Mouse (Mus musculus) liver, embryonic 13.5 days (tissue): ENCODE results near the gene Baiap2. TPM values are rescaled to one million over a fixed set of nuclear protein-coding genes. Genes with fewer than 3 reads are reported as not detected.

Experiments
- ATAC-seq: fragments of 200-750 bp; cut with Nextera tagmentation; 2 replicates; pipeline ENCODE4 v1.8.0; 2017; ENCODE audit warnings: low read depth, mild to moderate bottlenecking, moderate number of reproducible peaks, moderate library complexity
- DNase-seq: peaks from one replicate; pipeline ENCODE4 v3.0.0; 2022
- H3K27ac ChIP-seq: fragments of 300-500 bp; sonication (generic); 2 replicates; pipeline ENCODE4 v1.5.1; 2015; ENCODE audit warnings: moderate library complexity, mild to moderate bottlenecking, inconsistent platforms
- H3K27me3 ChIP-seq: fragments of 300-500 bp; sonication (generic); 2 replicates; pipeline ENCODE4 v1.6.1; 2015; ENCODE audit warnings: mild to moderate bottlenecking, inconsistent platforms
- H3K36me3 ChIP-seq: fragments of 300-500 bp; sonication (generic); 2 replicates; pipeline ENCODE4 v1.6.1; 2015; ENCODE audit warnings: mild to moderate bottlenecking, inconsistent platforms
- H3K4me1 ChIP-seq: fragments of 300-500 bp; sonication (generic); replicated peaks from 2 replicates; pipeline ENCODE4 v1.6.1; 2015; ENCODE audit warnings: inconsistent platforms
- H3K4me2 ChIP-seq: fragments of 300-500 bp; sonication (generic); 2 replicates; pipeline ENCODE4 v1.6.1; 2015; ENCODE audit warnings: inconsistent platforms, mild to moderate bottlenecking, moderate library complexity
- H3K4me3 ChIP-seq: fragments of 300-500 bp; sonication (generic); replicated peaks from 2 replicates; pipeline ENCODE4 v1.5.1; 2015; ENCODE audit warnings: mild to moderate bottlenecking, inconsistent platforms
- H3K9ac ChIP-seq: fragments of 300-500 bp; sonication (generic); 2 replicates; pipeline ENCODE4 v1.6.1; 2015; ENCODE audit warnings: mild to moderate bottlenecking, inconsistent platforms
- H3K9me3 ChIP-seq: fragments of 300-500 bp; sonication (generic); replicated peaks from 2 replicates; pipeline ENCODE4 v1.6.1; 2016; ENCODE audit warnings: inconsistent platforms
- WGBS: fragments of 180-500 bp; shearing (Covaris S2); methylation state at CpG from one replicate; pipeline ENCODE4 v1.1.7; 2015; ENCODE audit not compliant: insufficient replicate concordance; 5-methylcytosine and 5-hydroxymethylcytosine counted together
- polyA plus RNA-seq: library from polyadenylated mRNA; unstranded; fragments of >200 nt; fragmentation: Nextera tagmentation; extraction: Ambion mirVana; gene quantifications from 2 replicates; pipeline ENCODE4 v1.2.1, GENCODE M21; 2015

Baiap2 gene
- polyA plus RNA-seq, 1 experiment from 2014 or later, result 5.1 TPM

GRCm38 (mm10) chr11:119920668-119921067 lies 21.9 kb upstream of the Baiap2 start:
- WGBS, result 79% methylated on average over 5 of the region's 5 CpGs
- Histone ChIP-seq H3K4me1 (peaks cover 21% of the 10 kb centered on the region), H3K9ac (no peak overlapping the region), H3K36me3 (peaks cover 39% of the 10 kb centered on the region), H3K27me3 (no peaks in the 10 kb centered on the region), H3K9me3 (no peaks in the 10 kb centered on the region), H3K27ac (no peak overlapping the region), H3K4me3 (no peak overlapping the region), H3K4me2 (no peak overlapping the region)
- ATAC-seq, result no peak
- no peak for DNase-seq

- Histone ChIP-seq H3K9me3 (no peaks in the 10 kb centered on the region), H3K4me2 (no peak overlapping the region), H3K36me3 (no peaks in the 10 kb centered on the region), H3K4me1 (peaks cover 16% of the 10 kb centered on the region), H3K4me3 (no peak overlapping the region), H3K9ac (no peak overlapping the region), H3K27me3 (no peaks in the 10 kb centered on the region), H3K27ac (no peak overlapping the region)
- WGBS, result 26% methylated on average over 5 of the region's 5 CpGs
- no peak for ATAC-seq
- DNase-seq, result peak; percentile 30
These were observed 17.4 kb upstream of the Baiap2 start for GRCm38 (mm10) chr11:119925176-119925575.

- DNase-seq (no peak), ATAC-seq (no peak)
- 57% methylated on average over 5 of the region's 5 CpGs for WGBS
- H3K27ac ChIP-seq, result no peak overlapping the region
- H3K9ac ChIP-seq, result no peak overlapping the region
- peaks cover 14% of the 10 kb centered on the region for H3K4me1 ChIP-seq
- no peaks in the 10 kb centered on the region for H3K36me3 ChIP-seq
- no peaks in the 10 kb centered on the region for H3K27me3 ChIP-seq
- no peak overlapping the region for H3K4me2 ChIP-seq
- no peaks in the 10 kb centered on the region for H3K9me3 ChIP-seq
- no peak overlapping the region for H3K4me3 ChIP-seq
These were observed 15.8 kb upstream of the Baiap2 start for GRCm38 (mm10) chr11:119926762-119927161.

GRCm38 (mm10) chr11:119928023-119928681 lies 14.4 kb upstream of the Baiap2 start:
- no peak overlapping the region; the same call in 1 of the 2 replicates for H3K9ac ChIP-seq
- DNase-seq, result peak; percentile 34
- WGBS, result 9% methylated on average over 16 of the region's 16 CpGs
- H3K4me3 ChIP-seq, result peak overlapping the region; percentile 35
- peaks cover 10% of the 10 kb centered on the region; the same call in 1 of the 2 replicates for H3K4me1 ChIP-seq
- H3K36me3 ChIP-seq, result no peaks in the 10 kb centered on the region
- H3K9me3 ChIP-seq, result no peaks in the 10 kb centered on the region
- H3K27ac ChIP-seq, result no peak overlapping the region
- 0 out of 2 replicates have a peak, but pooled peaks have one; percentile 55 for ATAC-seq
- H3K27me3 ChIP-seq, result no peaks in the 10 kb centered on the region
- peak overlapping the region; percentile 54 for H3K4me2 ChIP-seq

GRCm38 (mm10) chr11:119929603-119930265 lies 12.8 kb upstream of the Baiap2 start:
- Histone ChIP-seq H3K27ac (no peak overlapping the region), H3K4me2 (no peak overlapping the region), H3K36me3 (no peaks in the 10 kb centered on the region), H3K9ac (no peak overlapping the region), H3K27me3 (no peaks in the 10 kb centered on the region), H3K9me3 (no peaks in the 10 kb centered on the region), H3K4me1 (peaks cover 7% of the 10 kb centered on the region; the same call in 1 of the 2 replicates), H3K4me3 (no peak overlapping the region)
- ATAC-seq (no peak), DNase-seq (no peak)
- 55% methylated on average over 6 of the region's 6 CpGs for WGBS

GRCm38 (mm10) chr11:119931809-119932208 lies 10.8 kb upstream of the Baiap2 start:
- H3K27ac ChIP-seq, result no peak overlapping the region
- WGBS, result 54% methylated on average over 10 of the region's 10 CpGs
- DNase-seq, result no peak
- ATAC-seq, result no peak
- no peaks in the 10 kb centered on the region for H3K9me3 ChIP-seq
- H3K4me2 ChIP-seq, result no peak overlapping the region
- no peaks in the 10 kb centered on the region for H3K36me3 ChIP-seq
- H3K9ac ChIP-seq, result no peak overlapping the region
- peaks cover 23% of the 10 kb centered on the region for H3K4me1 ChIP-seq
- H3K27me3 ChIP-seq, result no peaks in the 10 kb centered on the region
- no peak overlapping the region for H3K4me3 ChIP-seq

- Histone ChIP-seq H3K9ac (no peak overlapping the region), H3K4me3 (no peak overlapping the region), H3K4me1 (peaks cover 36% of the 10 kb centered on the region), H3K36me3 (no peaks in the 10 kb centered on the region), H3K27ac (no peak overlapping the region), H3K9me3 (no peaks in the 10 kb centered on the region), H3K27me3 (peaks cover 10% of the 10 kb centered on the region; the same call in 1 of the 2 replicates), H3K4me2 (no peak overlapping the region)
- WGBS, result 43% methylated on average over 4 of the region's 4 CpGs
- DNase-seq (no peak), ATAC-seq (no peak)
These were observed 9.4 kb upstream of the Baiap2 start for GRCm38 (mm10) chr11:119933142-119933541.

GRCm38 (mm10) chr11:119933819-119934583 lies 8.6 kb upstream of the Baiap2 start:
- peaks cover 18% of the 10 kb centered on the region for H3K27me3 ChIP-seq
- H3K9ac ChIP-seq, result no peak overlapping the region
- ATAC-seq (no peak; the same call in 1 of the 2 replicates), DNase-seq (no peak)
- no peak overlapping the region for H3K27ac ChIP-seq
- H3K9me3 ChIP-seq, result no peaks in the 10 kb centered on the region
- H3K4me2 ChIP-seq, result no peak overlapping the region
- no peak overlapping the region for H3K4me3 ChIP-seq
- 61% methylated on average over 8 of the region's 8 CpGs for WGBS
- H3K36me3 ChIP-seq, result no peaks in the 10 kb centered on the region
- H3K4me1 ChIP-seq, result peaks cover 40% of the 10 kb centered on the region

- peaks cover 26% of the 10 kb centered on the region for H3K27me3 ChIP-seq
- H3K36me3 ChIP-seq, result no peaks in the 10 kb centered on the region
- no peaks in the 10 kb centered on the region for H3K9me3 ChIP-seq
- ATAC-seq (no peak), DNase-seq (no peak)
- no peak overlapping the region for H3K4me2 ChIP-seq
- H3K4me1 ChIP-seq, result peaks cover 45% of the 10 kb centered on the region
- H3K9ac ChIP-seq, result no peak overlapping the region
- H3K4me3 ChIP-seq, result no peak overlapping the region
- 49% methylated on average over 8 of the region's 8 CpGs for WGBS
- no peak overlapping the region for H3K27ac ChIP-seq
These were observed 7.8 kb upstream of the Baiap2 start for GRCm38 (mm10) chr11:119934773-119935172.

- 42% methylated on average over 6 of the region's 6 CpGs for WGBS
- Histone ChIP-seq H3K27ac (no peak overlapping the region), H3K4me3 (no peak overlapping the region), H3K27me3 (peaks cover 32% of the 10 kb centered on the region), H3K36me3 (no peaks in the 10 kb centered on the region), H3K4me2 (no peak overlapping the region), H3K9ac (no peak overlapping the region), H3K4me1 (peaks cover 52% of the 10 kb centered on the region), H3K9me3 (no peaks in the 10 kb centered on the region)
- ATAC-seq, result no peak
- DNase-seq, result no peak
These were observed 7.1 kb upstream of the Baiap2 start for GRCm38 (mm10) chr11:119935457-119935856.

GRCm38 (mm10) chr11:119936456-119936855 lies 6.1 kb upstream of the Baiap2 start:
- Histone ChIP-seq H3K9me3 (no peaks in the 10 kb centered on the region), H3K36me3 (no peaks in the 10 kb centered on the region), H3K4me1 (peaks cover 62% of the 10 kb centered on the region), H3K4me2 (no peak overlapping the region), H3K27ac (peak overlapping the region; percentile 20), H3K27me3 (peaks cover 39% of the 10 kb centered on the region), H3K9ac (0 out of 2 replicates have a peak overlapping the region, but pooled peaks have one; percentile 2), H3K4me3 (no peak overlapping the region)
- no peak for DNase-seq
- 71% methylated on average over 2 of the region's 2 CpGs for WGBS
- peak; percentile 34; the same call in 1 of the 2 replicates for ATAC-seq
